Mouse (Mus musculus) heart, adult 2 months (tissue): ENCODE measurements around the gene Ghdc.

ENCODE experiments used
- CTCF ChIP-seq: fragments of 200-600 bp; IDR thresholded peaks from 2 replicates; pipeline ENCODE4 v1.8.1; 2022; ENCODE audit warnings: antibody characterized with exemption, mild to moderate bottlenecking, moderate library complexity
- POLR2A ChIP-seq: fragments of 200-500 bp; IDR thresholded peaks from 2 replicates; pipeline ENCODE4 v1.6.1; 2011; ENCODE audit warnings: mild to moderate bottlenecking, low read depth, low read length, control low read depth; ENCODE audit not compliant: insufficient read depth

DNA sequence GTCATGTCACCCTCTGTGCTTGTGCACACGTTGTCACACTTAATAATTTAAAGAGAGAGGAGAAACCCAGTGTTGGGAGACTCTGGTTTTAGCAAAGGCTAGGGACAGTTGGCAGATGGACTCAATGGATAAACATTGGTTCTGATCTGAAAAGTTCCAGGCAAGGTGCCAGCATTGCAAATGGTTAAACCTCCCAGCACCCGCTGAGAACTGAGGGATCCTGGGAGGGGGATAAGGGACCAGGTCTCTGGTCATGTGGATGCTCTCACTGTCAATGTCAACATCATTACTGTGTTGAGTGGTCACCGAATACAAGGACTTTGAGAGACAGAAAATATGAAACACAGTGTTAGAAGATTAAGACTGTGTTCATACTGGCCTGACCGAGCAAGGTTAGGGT, 46.0 kb upstream of the Ghdc start:
- TF ChIP-seq CTCF (no peak), POLR2A (no peak)
